Mouse (Mus musculus) urinary bladder, postnatal 14 days (tissue): ENCODE results near the gene Obox1.
"Not testable (repeated sequence)": the region's sequence is repeated elsewhere in the genome, so short reads cannot be mapped to it uniquely, and the experiment has no call there.

ENCODE experiments used
- DNase-seq: peaks from one replicate; pipeline ENCODE4 v3.0.0; 2021; ENCODE audit warnings: low spot score

The Obox1 gene

GRCm38 (mm10) chr7:15388421-15388998 lies at the start of gene Obox1, which contains the start of gene Obox2:
Gene Obox1, plus strand, starts transcription at chr7:15388948.
Gene Obox2, plus strand, starts transcription at chr7:15388721.
- DNase-seq: not testable (repeated sequence)

- not testable (repeated sequence) for DNase-seq
These were observed 10.6 kb downstream of the Obox1 start for GRCm38 (mm10) chr7:15399147-15399874.

- not testable (repeated sequence) for DNase-seq
These were observed 18.1 kb downstream of the Obox1 start for GRCm38 (mm10) chr7:15406816-15407215.

- not testable (repeated sequence) for DNase-seq
These were observed 29.3 kb downstream of the Obox1 start for GRCm38 (mm10) chr7:15418046-15418445.

GRCm38 (mm10) chr7:15425537-15425936 lies 36.8 kb downstream of the Obox1 start:
- not testable (repeated sequence) for DNase-seq

GRCm38 (mm10) chr7:15509411-15509810 lies 120.7 kb downstream of the Obox1 start:
- DNase-seq: not testable (repeated sequence)
